8 mouse cellular contexts compared by ENCODE assay signal in the genomic region with DNA sequence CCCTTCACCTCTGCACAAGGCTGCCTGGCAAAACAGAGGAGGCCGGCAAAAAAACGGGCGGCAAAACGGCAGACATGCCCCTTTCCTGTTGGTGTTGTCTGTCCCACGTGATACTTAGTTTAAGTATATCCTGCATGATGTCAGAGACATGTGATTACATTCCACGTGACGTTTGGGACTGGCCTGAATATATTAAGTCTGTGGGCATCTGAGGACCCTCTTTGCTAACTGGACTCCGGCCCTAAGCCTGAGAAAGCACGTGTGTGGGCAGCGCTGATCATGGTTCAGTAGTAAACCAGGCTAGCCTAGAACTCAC. TPM values are rescaled to one million over a fixed set of nuclear protein-coding genes. Genes with fewer than 3 reads are reported as not detected.
DNase-seq lines count a peak whose midpoint lies in the region; ATAC-seq and TF ChIP-seq lines count a peak whose summit lies in the region.

No protein-coding gene starts in this region.

- DNase-seq in left cerebral cortex, adult 2 months (ENCODE audit: extremely low spot score in 1 of 2, low spot score in 2 of 2) = no peak
- no peak for DNase-seq in left cerebral cortex, adult 8-10 months (ENCODE audit: low spot score in 2 of 2)
- no peak for DNase-seq in thymus, postnatal 0 days (ENCODE audit: low spot score)
- no peak for DNase-seq in thymus, postnatal 14 days
- no peak for DNase-seq in right cerebral cortex, adult 18-20 months

- ATAC-seq in embryonic facial prominence, embryonic 15.5 days (ENCODE audit: insufficient number of reproducible peaks, low FRiP score, low TSS enrichment, low read depth) = no peak
- ATAC-seq in intestine, embryonic 16.5 days = no peak
- 0 out of 2 replicates have a peak, but pooled peaks have one; percentile 0 for ATAC-seq in neural tube, embryonic 13.5 days (ENCODE audit: low read depth)

- no peak overlapping the region for H3K4me2 ChIP-seq in embryonic facial prominence, embryonic 15.5 days (replicated peaks)
- no peak overlapping the region for H3K4me2 ChIP-seq in intestine, embryonic 16.5 days (ENCODE audit: low read depth, low read length)
- H3K4me2 ChIP-seq in neural tube, embryonic 13.5 days = peak overlapping the region; percentile 39

- no peak for TF ChIP-seq CTCF in left cerebral cortex, adult 2 months (IDR thresholded peaks at IDR 0.05)

- WGBS in embryonic facial prominence, embryonic 15.5 days = 38% methylated on average over 10 of the region's 10 CpGs
- 34% methylated on average over 10 of the region's 10 CpGs for WGBS in intestine, embryonic 16.5 days
- 23% methylated on average over 10 of the region's 10 CpGs for WGBS in neural tube, embryonic 13.5 days

- H3K9me3 ChIP-seq in embryonic facial prominence, embryonic 15.5 days (replicated peaks) = no peaks in the 10 kb centered on the region
- H3K9me3 ChIP-seq in intestine, embryonic 16.5 days (ENCODE audit: control insufficient read depth, low read length) = no peaks in the 10 kb centered on the region
- H3K9me3 ChIP-seq in neural tube, embryonic 13.5 days = no peaks in the 10 kb centered on the region

- H3K36me3 ChIP-seq in embryonic facial prominence, embryonic 15.5 days = peaks cover 68% of the 10 kb centered on the region
- peaks cover 19% of the 10 kb centered on the region for H3K36me3 ChIP-seq in intestine, embryonic 16.5 days (ENCODE audit: control insufficient read depth, insufficient read depth, low read length)
- H3K36me3 ChIP-seq in neural tube, embryonic 13.5 days = peaks cover 47% of the 10 kb centered on the region

- no peak overlapping the region; the same call in 1 of the 2 replicates for H3K9ac ChIP-seq in embryonic facial prominence, embryonic 15.5 days
- H3K9ac ChIP-seq in intestine, embryonic 16.5 days (ENCODE audit: low read depth, low read length) = peak overlapping the region; percentile 56
- H3K9ac ChIP-seq in neural tube, embryonic 13.5 days = no peak overlapping the region

- H3K4me3 ChIP-seq in left cerebral cortex, adult 2 months = no peak overlapping the region
- H3K4me3 ChIP-seq in embryonic facial prominence, embryonic 15.5 days (replicated peaks) = no peak overlapping the region
- no peak overlapping the region for H3K4me3 ChIP-seq in intestine, embryonic 16.5 days (ENCODE audit: low read length)
- H3K4me3 ChIP-seq in neural tube, embryonic 13.5 days = no peak overlapping the region

- intact Hi-C loops in left cerebral cortex, adult 2 months (cut with DNase I) = no loop called here

- H3K27ac ChIP-seq in left cerebral cortex, adult 2 months = peak overlapping the region; percentile 85
- peak overlapping the region; percentile 90 for H3K27ac ChIP-seq in embryonic facial prominence, embryonic 15.5 days (replicated peaks)
- H3K27ac ChIP-seq in intestine, embryonic 16.5 days (ENCODE audit: low read length) = peak overlapping the region; percentile 90
- H3K27ac ChIP-seq in neural tube, embryonic 13.5 days (replicated peaks) = peak overlapping the region; percentile 95

- H3K4me1 ChIP-seq in embryonic facial prominence, embryonic 15.5 days = peaks cover 57% of the 10 kb centered on the region
- H3K4me1 ChIP-seq in intestine, embryonic 16.5 days (ENCODE audit: control insufficient read depth, insufficient read depth, low read length) = peaks cover 31% of the 10 kb centered on the region
- peaks cover 71% of the 10 kb centered on the region for H3K4me1 ChIP-seq in neural tube, embryonic 13.5 days (replicated peaks)

- H3K27me3 ChIP-seq in embryonic facial prominence, embryonic 15.5 days = no peaks in the 10 kb centered on the region
- H3K27me3 ChIP-seq in intestine, embryonic 16.5 days (replicated peaks; ENCODE audit: control insufficient read depth, insufficient read depth, low read length) = no peaks in the 10 kb centered on the region; the same call in 1 of the 2 replicates
- 0 out of 2 replicates have a peak, but pooled peaks cover 3% of the 10 kb centered on the region for H3K27me3 ChIP-seq in neural tube, embryonic 13.5 days

RNA-seq across cellular contexts. Expression of gene Smim24, which starts 8.3 kb away (rescaled TPM):
- total RNA-seq in left cerebral cortex, adult 2 months (2021) = 1 to 10 TPM; 1.3 to 1.4 TPM
- 1 to 10 TPM in 2 of 4 experiments, under 1 TPM in 2; 0.50 to 1.6 (median 0.84) TPM for total RNA-seq in left cerebral cortex, adult 8-10 months (2022)
- polyA plus RNA-seq in embryonic facial prominence, embryonic 15.5 days (2015; fragmentation: Nextera tagmentation; extraction: Ambion mirVana) = 5.0 and 8.3 TPM in 2 replicates
- polyA plus RNA-seq in intestine, embryonic 16.5 days (2015; fragmentation: Nextera tagmentation; extraction: Ambion mirVana) = 426 and 504 TPM in 2 replicates
- polyA plus RNA-seq in neural tube, embryonic 13.5 days (2015; fragmentation: Nextera tagmentation; extraction: Ambion mirVana) = 1.8 and 3.1 TPM in 2 replicates
- 12.5 and 14.0 TPM in 2 replicates for polyA plus RNA-seq in thymus, postnatal 0 days (2015; fragmentation: Nextera tagmentation; extraction: Ambion mirVana)

RNA-seq across cellular contexts. Expression of gene Gm48552, which starts 12.4 kb away (rescaled TPM):
- 1 to 10 TPM; 5.1 to 7.1 TPM for total RNA-seq in left cerebral cortex, adult 2 months (2021)
- total RNA-seq in left cerebral cortex, adult 8-10 months (2022) = 1 to 10 TPM; 2.5 to 3.3 (median 2.6) TPM
- 1.6 and 2.9 TPM in 2 replicates for polyA plus RNA-seq in embryonic facial prominence, embryonic 15.5 days (2015; fragmentation: Nextera tagmentation; extraction: Ambion mirVana)
- polyA plus RNA-seq in intestine, embryonic 16.5 days (2015; fragmentation: Nextera tagmentation; extraction: Ambion mirVana) = 0.55 and 1.8 TPM in 2 replicates
- polyA plus RNA-seq in neural tube, embryonic 13.5 days (2015; fragmentation: Nextera tagmentation; extraction: Ambion mirVana) = 1.3 and 2.5 TPM in 2 replicates
- polyA plus RNA-seq in thymus, postnatal 0 days (2015; fragmentation: Nextera tagmentation; extraction: Ambion mirVana) = 0.72 and 1.5 TPM in 2 replicates

RNA-seq across cellular contexts. Expression of gene Gm48551, which starts 16.9 kb away (rescaled TPM):
- 1 to 10 TPM; 2.0 to 3.4 TPM for total RNA-seq in left cerebral cortex, adult 2 months (2021)
- total RNA-seq in left cerebral cortex, adult 8-10 months (2022) = 1 to 10 TPM; 2.0 to 5.2 (median 4.0) TPM
- polyA plus RNA-seq in embryonic facial prominence, embryonic 15.5 days (2015; fragmentation: Nextera tagmentation; extraction: Ambion mirVana) = 3.1 and 3.2 TPM in 2 replicates
- 2.9 and 3.7 TPM in 2 replicates for polyA plus RNA-seq in intestine, embryonic 16.5 days (2015; fragmentation: Nextera tagmentation; extraction: Ambion mirVana)
- polyA plus RNA-seq in neural tube, embryonic 13.5 days (2015; fragmentation: Nextera tagmentation; extraction: Ambion mirVana) = 5.2 and 8.2 TPM in 2 replicates
- polyA plus RNA-seq in thymus, postnatal 0 days (2015; fragmentation: Nextera tagmentation; extraction: Ambion mirVana) = 2.3 TPM in 2 replicates

RNA-seq across cellular contexts. Expression of gene Dohh, which starts 16.9 kb away (rescaled TPM):
- total RNA-seq in left cerebral cortex, adult 2 months (2021) = 10 to 100 TPM; 87.1 to 95.1 TPM
- 10 to 100 TPM; 81.4 to 89.7 (median 85.5) TPM for total RNA-seq in left cerebral cortex, adult 8-10 months (2022)
- 83.1 and 85.2 TPM in 2 replicates for polyA plus RNA-seq in embryonic facial prominence, embryonic 15.5 days (2015; fragmentation: Nextera tagmentation; extraction: Ambion mirVana)
- polyA plus RNA-seq in intestine, embryonic 16.5 days (2015; fragmentation: Nextera tagmentation; extraction: Ambion mirVana) = 102 and 109 TPM in 2 replicates
- 72.2 and 75.2 TPM in 2 replicates for polyA plus RNA-seq in neural tube, embryonic 13.5 days (2015; fragmentation: Nextera tagmentation; extraction: Ambion mirVana)
- polyA plus RNA-seq in thymus, postnatal 0 days (2015; fragmentation: Nextera tagmentation; extraction: Ambion mirVana) = 71.3 and 78.7 TPM in 2 replicates

RNA-seq across cellular contexts. Expression of gene Fzr1, which starts 22.8 kb away (rescaled TPM):
- 10 to 100 TPM; 69.1 to 70.6 TPM for total RNA-seq in left cerebral cortex, adult 2 months (2021)
- total RNA-seq in left cerebral cortex, adult 8-10 months (2022) = 10 to 100 TPM; 66.8 to 73.4 (median 70.6) TPM
- 98.8 and 102 TPM in 2 replicates for polyA plus RNA-seq in embryonic facial prominence, embryonic 15.5 days (2015; fragmentation: Nextera tagmentation; extraction: Ambion mirVana)
- 73.2 and 78.7 TPM in 2 replicates for polyA plus RNA-seq in intestine, embryonic 16.5 days (2015; fragmentation: Nextera tagmentation; extraction: Ambion mirVana)
- 105 and 112 TPM in 2 replicates for polyA plus RNA-seq in neural tube, embryonic 13.5 days (2015; fragmentation: Nextera tagmentation; extraction: Ambion mirVana)
- polyA plus RNA-seq in thymus, postnatal 0 days (2015; fragmentation: Nextera tagmentation; extraction: Ambion mirVana) = 87.1 and 96.9 TPM in 2 replicates

Comparison
In these comparisons a context has a peak if more than half of its experiments do, and no peak if none do; other contexts are left out.
1. RNA of gene Smim24, which starts 8.3 kb away (polyA plus RNA-seq): 426 to 504 TPM in intestine, embryonic 16.5 days; 12.5 to 14.0 TPM in thymus, postnatal 0 days, 5.0 to 8.3 TPM in embryonic facial prominence, embryonic 15.5 days and 1.8 to 3.1 TPM in neural tube, embryonic 13.5 days; every median in the first group is over 10 times any median in the second.
2. Peak in every context shown above with its lines, with median percentiles within 50 percentile points of each other: H3K27ac ChIP-seq.